Mouse (Mus musculus) ovary, postnatal 36 days (tissue): Measurements from ENCODE around the gene Nbdy.
A peak's percentile ranks its signal among the peaks of the same experiment; 100 is the strongest.

Source experiments
- DNase-seq: peaks from one replicate; pipeline ENCODE4 v3.0.0; 2022; ENCODE audit warnings: low spot score, mixed read lengths

Gene Nbdy

GRCm38 (mm10) chrX:153723110-153723916 is at the start of gene Nbdy:
TSS of gene Nbdy (plus strand) at chrX:153723590.
- DNase-seq, result peak; percentile 47

DNA sequence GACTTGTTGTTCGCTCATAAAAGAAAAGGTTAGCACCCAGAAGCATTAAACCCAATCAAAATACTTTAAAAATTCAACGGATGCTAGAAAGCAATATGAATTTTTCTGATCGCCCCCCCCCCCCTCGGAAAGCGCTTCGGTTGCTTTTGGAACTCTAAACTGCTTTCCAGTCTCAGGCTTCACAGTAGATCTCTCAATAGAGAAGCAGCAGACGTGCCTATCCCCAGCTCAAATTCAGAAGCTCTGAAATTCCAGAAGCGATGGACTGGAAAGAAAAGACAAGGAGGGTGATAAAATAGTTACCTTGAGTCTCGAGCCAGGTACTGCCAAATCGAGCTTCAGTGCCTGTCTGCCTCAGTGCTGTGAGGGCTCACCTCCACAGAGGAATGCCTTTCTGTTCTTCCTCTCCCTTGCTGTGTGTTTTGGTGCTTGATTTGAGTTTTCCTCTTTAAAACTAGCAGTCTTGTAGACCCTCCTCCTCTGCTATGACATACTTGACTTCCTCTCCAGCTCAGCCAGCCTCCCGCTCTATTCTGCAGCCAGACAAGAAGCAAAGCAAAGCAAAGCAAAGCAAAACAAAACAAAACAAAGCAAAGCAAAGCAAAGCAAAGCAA is 27.5 kb upstream of the Nbdy start, which contains the start of gene Kctd12b:
Gene Kctd12b, minus strand, starts transcription at position 610 of the 614 bp plus-strand sequence.
- peak; percentile 8 for DNase-seq

- no peak for DNase-seq
Observed at GRCm38 (mm10) chrX:153700463-153700862, 22.9 kb upstream of the Nbdy start.

GRCm38 (mm10) chrX:153707735-153708134 is 15.7 kb upstream of the Nbdy start:
- DNase-seq, result no peak

DNA sequence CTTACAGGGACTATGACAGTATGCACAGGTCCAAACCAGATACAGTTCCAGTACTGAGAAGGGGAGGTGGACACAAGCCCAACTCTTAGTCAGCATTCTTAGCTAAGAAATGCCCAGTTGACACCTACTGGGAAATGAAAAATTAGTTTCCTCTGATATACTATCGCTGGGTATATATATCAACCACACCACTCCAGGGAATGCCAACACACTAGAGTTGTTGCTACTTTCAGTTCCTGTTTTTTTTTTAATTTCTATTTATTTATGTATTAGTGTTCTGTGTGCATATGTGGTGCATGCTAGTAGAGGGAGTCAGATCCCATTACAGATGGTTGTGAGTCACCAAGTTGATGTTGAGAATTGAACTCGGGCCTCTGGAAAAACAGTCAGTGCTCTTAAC is 6.7 kb upstream of the Nbdy start:
- DNase-seq, result no peak

DNA sequence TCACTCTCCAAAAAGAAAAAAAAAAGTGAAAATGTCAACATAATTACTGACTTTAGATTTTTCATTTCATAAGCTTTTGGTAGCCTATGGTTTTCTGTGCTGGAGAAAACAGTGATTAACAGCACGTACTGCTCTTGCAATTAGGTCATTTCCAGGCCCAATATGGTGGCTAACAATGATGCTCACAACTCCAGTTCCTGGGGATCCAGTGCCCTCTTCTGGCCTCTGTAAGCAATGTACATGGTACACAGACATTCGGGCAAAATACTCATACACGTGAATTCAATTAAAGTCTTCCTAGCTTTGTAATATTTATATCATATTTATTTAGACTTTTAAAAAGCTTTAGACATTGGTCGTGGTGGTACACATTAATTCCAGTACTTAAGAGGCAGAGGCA is 3.8 kb upstream of the Nbdy start:
- DNase-seq, result no peak

DNA sequence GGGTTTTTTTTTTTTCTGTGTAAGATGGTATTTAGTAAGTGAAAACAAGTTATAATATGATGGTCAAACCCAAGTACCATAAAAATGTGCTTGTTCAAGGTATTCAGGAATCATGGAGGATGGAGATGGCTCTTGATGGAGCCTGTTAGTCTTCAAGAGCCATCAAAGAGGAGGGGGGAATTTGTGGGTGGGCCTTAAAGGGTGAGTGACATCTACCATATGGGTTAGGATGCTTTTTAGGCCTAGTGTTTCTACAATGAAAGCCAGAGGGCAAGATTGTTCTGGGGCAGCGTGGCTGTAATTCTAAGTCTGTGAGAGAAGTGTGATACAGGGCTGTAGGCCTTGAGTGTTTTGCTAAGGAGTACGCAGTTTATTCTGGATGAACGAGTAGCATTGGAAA is 1.0 kb downstream of the Nbdy start:
- DNase-seq, result no peak

DNA sequence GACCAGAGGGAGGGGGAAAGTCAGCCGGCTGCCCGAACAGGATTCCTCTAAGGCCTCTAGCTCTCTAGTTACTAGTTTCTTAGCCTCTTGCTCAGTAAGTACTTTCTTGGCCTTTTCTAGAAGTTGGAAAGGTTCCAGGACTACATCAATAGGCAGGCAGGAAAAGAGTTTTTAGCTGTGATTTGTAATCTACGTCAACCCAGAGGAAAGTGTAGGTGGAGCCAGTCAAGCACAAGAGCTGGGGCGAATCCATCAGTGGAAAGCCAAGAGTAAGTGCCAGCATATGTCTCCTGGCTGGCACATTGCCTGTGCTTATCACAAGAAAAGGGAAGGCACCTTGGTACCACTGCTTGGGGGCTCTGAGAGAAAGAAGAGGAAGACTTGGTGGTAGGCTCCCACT is 12.3 kb downstream of the Nbdy start:
- DNase-seq, result no peak

- no peak for DNase-seq
Observed at GRCm38 (mm10) chrX:153742493-153742892, 19.1 kb downstream of the Nbdy start.

GRCm38 (mm10) chrX:153749230-153749629 is 25.8 kb downstream of the Nbdy start:
- no peak for DNase-seq
